Mouse (Mus musculus): Measurements from ENCODE around the gene Brd4.

- no peak for TF ChIP-seq CTCF (IDR thresholded peaks at IDR 0.05; ENCODE audit: low read depth)
- no peak for TF ChIP-seq EP300 (IDR thresholded peaks at IDR 0.05; ENCODE audit: low read depth)
Measured at GRCm38 (mm10) chr17:32169518-32170225, 114.8 kb downstream of the Brd4 start.
